Mouse (Mus musculus) ovary, postnatal 10 days (tissue): Measurements from ENCODE around the gene Adamts20.
A peak's percentile ranks its signal among the peaks of the same experiment; 100 is the strongest.

ENCODE experiments used
- DNase-seq: peaks from one replicate; pipeline ENCODE4 v3.0.0; 2022; ENCODE audit warnings: low spot score

Gene Adamts20

GRCm38 (mm10) chr15:94339011-94339410, 126.2 kb downstream of the Adamts20 start:
- no peak for DNase-seq

- no peak for DNase-seq
Measured at GRCm38 (mm10) chr15:94334586-94334985, 130.6 kb downstream of the Adamts20 start.

- DNase-seq: no peak
Measured at GRCm38 (mm10) chr15:94326626-94327025, 138.6 kb downstream of the Adamts20 start.

GRCm38 (mm10) chr15:94325509-94326181, 139.6 kb downstream of the Adamts20 start:
- DNase-seq: peak; percentile 8

GRCm38 (mm10) chr15:94316171-94316570, 149.0 kb downstream of the Adamts20 start:
- DNase-seq: no peak

GRCm38 (mm10) chr15:94309689-94310088, 155.5 kb downstream of the Adamts20 start:
- DNase-seq: no peak

GRCm38 (mm10) chr15:94307888-94308287, 157.3 kb downstream of the Adamts20 start:
- no peak for DNase-seq

GRCm38 (mm10) chr15:94303151-94303550, 162.1 kb downstream of the Adamts20 start:
- no peak for DNase-seq

GRCm38 (mm10) chr15:94294084-94294483, 171.1 kb downstream of the Adamts20 start:
- DNase-seq: no peak

- no peak for DNase-seq
Measured at GRCm38 (mm10) chr15:94288015-94288414, 177.2 kb downstream of the Adamts20 start.

- no peak for DNase-seq
Measured at GRCm38 (mm10) chr15:94287495-94287894, 177.7 kb downstream of the Adamts20 start.

- DNase-seq: no peak
Measured at GRCm38 (mm10) chr15:94276418-94276817, 188.8 kb downstream of the Adamts20 start.

- peak; percentile 83 for DNase-seq
Measured at GRCm38 (mm10) chr15:94265630-94266029, 199.6 kb downstream of the Adamts20 start.

- DNase-seq: no peak
Measured at GRCm38 (mm10) chr15:94264497-94264879, 200.7 kb downstream of the Adamts20 start.

- DNase-seq: no peak
Measured at GRCm38 (mm10) chr15:94263866-94264496, 201.2 kb downstream of the Adamts20 start.

GRCm38 (mm10) chr15:94263241-94263640, 202.0 kb downstream of the Adamts20 start:
- no peak for DNase-seq

- DNase-seq: no peak
Measured at GRCm38 (mm10) chr15:94259497-94259896, 205.7 kb downstream of the Adamts20 start.

- DNase-seq: no peak
Measured at GRCm38 (mm10) chr15:94255538-94255937, 209.7 kb downstream of the Adamts20 start.

GRCm38 (mm10) chr15:94254861-94255516, 210.2 kb downstream of the Adamts20 start:
- no peak for DNase-seq

GRCm38 (mm10) chr15:94254091-94254860, 210.9 kb downstream of the Adamts20 start:
- no peak for DNase-seq

- DNase-seq: no peak
Measured at GRCm38 (mm10) chr15:94252962-94253712, 212.1 kb downstream of the Adamts20 start.

- no peak for DNase-seq
Measured at GRCm38 (mm10) chr15:94249766-94250165, 215.5 kb downstream of the Adamts20 start.
